In the genomic region with DNA sequence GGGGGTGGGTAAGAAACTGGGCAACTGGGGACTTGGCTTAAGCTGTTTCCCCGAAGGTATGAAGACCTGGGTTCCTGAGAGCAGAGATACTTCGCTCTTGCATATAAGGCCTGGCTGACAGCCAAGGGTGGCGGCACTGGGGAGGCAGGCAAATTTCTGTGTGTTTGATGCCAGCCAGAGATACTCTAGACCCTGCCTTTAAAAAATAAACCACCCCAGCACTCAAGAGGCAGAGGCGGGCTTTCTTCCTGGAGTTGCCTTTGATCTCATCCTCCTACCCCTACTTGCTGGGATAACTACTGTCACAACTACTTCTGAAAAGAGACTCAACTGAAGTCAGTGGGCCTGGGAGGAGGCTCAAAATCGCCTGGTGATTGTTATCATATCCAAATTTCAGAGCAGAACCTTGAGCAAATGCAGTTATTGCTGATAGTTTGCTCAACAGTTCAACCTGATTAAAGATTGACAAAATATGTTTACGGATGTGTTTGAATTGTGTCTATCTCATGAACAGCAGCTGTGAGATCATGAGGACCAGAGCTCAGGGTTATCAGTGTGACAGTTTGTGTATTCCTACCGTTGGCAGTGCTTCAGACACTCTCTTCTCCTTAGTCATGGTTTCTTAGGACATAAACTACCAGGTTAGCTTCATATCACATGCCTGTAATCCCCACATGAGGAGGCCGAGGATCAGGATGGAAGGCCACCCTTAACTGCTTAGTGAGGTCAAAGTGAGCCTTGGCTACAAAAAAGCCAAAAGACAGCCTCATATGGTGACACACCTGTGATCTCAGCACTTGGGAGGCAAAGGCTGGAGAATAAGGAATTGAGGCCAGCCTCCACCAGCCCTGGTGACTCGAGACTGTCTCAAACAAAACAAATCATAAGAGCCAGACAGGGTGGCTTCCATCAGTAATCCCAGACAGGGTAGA, we compare ENCODE assay signal across 8 mouse cellular contexts. TPM values are rescaled to one million over a fixed set of nuclear protein-coding genes. Genes with fewer than 3 reads are reported as not detected.
DNase-seq lines count a peak whose midpoint lies in the region; ATAC-seq and TF ChIP-seq lines count a peak whose summit lies in the region.

No protein-coding gene starts in this region.

- peak overlapping the region; percentile 93 for H3K27ac ChIP-seq in embryonic facial prominence, embryonic 10.5 days (replicated peaks)
- peak overlapping the region; percentile 87 for H3K27ac ChIP-seq in hindbrain, embryonic 14.5 days
- peak overlapping the region; percentile 98 for H3K27ac ChIP-seq in liver, adult 2 months (replicated peaks; ENCODE audit: insufficient read depth, low read depth, low read length)
- H3K27ac ChIP-seq in neural tube, embryonic 14.5 days (ENCODE audit: low read depth, low read length) = peak overlapping the region; percentile 87; the same call in 1 of the 2 replicates

- H3K4me1 ChIP-seq in embryonic facial prominence, embryonic 10.5 days = peaks cover 48% of the 10 kb centered on the region
- H3K4me1 ChIP-seq in hindbrain, embryonic 14.5 days (replicated peaks; ENCODE audit: control insufficient read depth, insufficient read depth, low read length) = peaks cover 24% of the 10 kb centered on the region
- peaks cover 29% of the 10 kb centered on the region for H3K4me1 ChIP-seq in liver, adult 2 months (ENCODE audit: control insufficient read depth, insufficient read depth, low read length)
- peaks cover 20% of the 10 kb centered on the region for H3K4me1 ChIP-seq in neural tube, embryonic 14.5 days (ENCODE audit: control insufficient read depth, insufficient read depth, low read length)

- DNase-seq in adrenal gland, postnatal 14 days = peak; percentile 45
- no peak for DNase-seq in adrenal gland, adult 8-10 months
- peak; percentile 27 for DNase-seq in 3T3-L1 (ENCODE audit: low read depth, low spot score)
- no peak for DNase-seq in embryonic facial prominence, embryonic 10.5 days (ENCODE audit: low spot score)
- no peak for DNase-seq in hindbrain, embryonic 14.5 days (ENCODE audit: low spot score)
- DNase-seq in liver, adult 2 months (ENCODE audit: extremely low read depth, low read depth, low spot score) = peak; percentile 97
- no peak for DNase-seq in retina, embryonic 14.5 days (ENCODE audit: low spot score)

- no peaks in the 10 kb centered on the region for H3K9me3 ChIP-seq in embryonic facial prominence, embryonic 10.5 days
- no peaks in the 10 kb centered on the region for H3K9me3 ChIP-seq in hindbrain, embryonic 14.5 days (ENCODE audit: control insufficient read depth, low read length)
- no peaks in the 10 kb centered on the region for H3K9me3 ChIP-seq in neural tube, embryonic 14.5 days (ENCODE audit: control insufficient read depth, low read length)

- H3K79me2 ChIP-seq in liver, adult 2 months (ENCODE audit: control insufficient read depth, insufficient read depth, low read length) = peaks cover 26% of the 10 kb centered on the region; the same call in 1 of the 2 replicates

- peak overlapping the region; percentile 100 for H3K4me3 ChIP-seq in embryonic facial prominence, embryonic 10.5 days
- peak overlapping the region; percentile 91 for H3K4me3 ChIP-seq in hindbrain, embryonic 14.5 days (replicated peaks; ENCODE audit: low read length)
- H3K4me3 ChIP-seq in liver, adult 2 months (ENCODE audit: insufficient read depth, low read depth, low read length) = no peak overlapping the region
- peak overlapping the region; percentile 90 for H3K4me3 ChIP-seq in neural tube, embryonic 14.5 days (ENCODE audit: low read depth, low read length)

- no peak for TF ChIP-seq CTCF in liver, adult 2 months (IDR thresholded peaks at IDR 0.05; ENCODE audit: low read depth, low read length)

- TF ChIP-seq POLR2A in liver, adult 2 months (IDR thresholded peaks at IDR 0.05; ENCODE audit: extremely low read depth, insufficient read depth, low read length) = no peak

- peak overlapping the region; percentile 60 for H3K4me2 ChIP-seq in hindbrain, embryonic 14.5 days (replicated peaks)
- H3K4me2 ChIP-seq in neural tube, embryonic 14.5 days (ENCODE audit: low read depth, low read length) = peak overlapping the region; percentile 62

- no peak for ATAC-seq in hindbrain, embryonic 14.5 days (ENCODE audit: low FRiP score)
- ATAC-seq in neural tube, embryonic 14.5 days (ENCODE audit: low read depth) = no peak

- H3K36me3 ChIP-seq in embryonic facial prominence, embryonic 10.5 days (replicated peaks) = no peaks in the 10 kb centered on the region
- no peaks in the 10 kb centered on the region for H3K36me3 ChIP-seq in hindbrain, embryonic 14.5 days (replicated peaks; ENCODE audit: control insufficient read depth, insufficient read depth)
- H3K36me3 ChIP-seq in liver, adult 2 months (ENCODE audit: control insufficient read depth, insufficient read depth, low read length) = no peaks in the 10 kb centered on the region
- no peaks in the 10 kb centered on the region for H3K36me3 ChIP-seq in neural tube, embryonic 14.5 days (ENCODE audit: control insufficient read depth, insufficient read depth, low read length)

- peak overlapping the region; percentile 77; the same call in 1 of the 2 replicates for H3K9ac ChIP-seq in hindbrain, embryonic 14.5 days
- H3K9ac ChIP-seq in liver, adult 2 months (ENCODE audit: low read depth, low read length) = peak overlapping the region; percentile 48
- no peak overlapping the region for H3K9ac ChIP-seq in neural tube, embryonic 14.5 days (replicated peaks; ENCODE audit: low read depth, low read length)

- 73% methylated on average over 9 of the region's 9 CpGs for WGBS in embryonic facial prominence, embryonic 10.5 days
- 67% methylated on average over 9 of the region's 9 CpGs for WGBS in hindbrain, embryonic 14.5 days
- 18% methylated on average over 9 of the region's 9 CpGs for WGBS in liver, adult 2 months
- WGBS in neural tube, embryonic 14.5 days = 62% methylated on average over 9 of the region's 9 CpGs

- H3K27me3 ChIP-seq in embryonic facial prominence, embryonic 10.5 days (replicated peaks; ENCODE audit: low read depth, poor library complexity, severe bottlenecking) = no peaks in the 10 kb centered on the region
- no peaks in the 10 kb centered on the region for H3K27me3 ChIP-seq in hindbrain, embryonic 14.5 days (ENCODE audit: control insufficient read depth, insufficient read depth, low read length)
- H3K27me3 ChIP-seq in liver, adult 2 months (ENCODE audit: control insufficient read depth, insufficient read depth, low read length) = no peaks in the 10 kb centered on the region
- no peaks in the 10 kb centered on the region for H3K27me3 ChIP-seq in neural tube, embryonic 14.5 days (ENCODE audit: control insufficient read depth, insufficient read depth, low read length)

RNA-seq across cellular contexts. Expression of a gene that starts 1.2 kb away (rescaled TPM):
- 142 and 151 TPM in 2 replicates for total RNA-seq in adrenal gland, postnatal 14 days (2021)
- 100 to 1,000 TPM; 149 to 177 (median 165) TPM for total RNA-seq in adrenal gland, adult 8-10 months (2022)
- polyA plus RNA-seq in embryonic facial prominence, embryonic 10.5 days (2016; fragmentation: Nextera tagmentation; extraction: Ambion mirVana) = 15.5 and 15.7 TPM in 2 replicates
- 11.1 and 12.2 TPM in 2 replicates for polyA plus RNA-seq in hindbrain, embryonic 14.5 days (2014; fragmentation: Nextera tagmentation; extraction: Ambion mirVana)
- 93.0 and 117 TPM in 2 replicates for total RNA-seq in liver, adult 2 months (2014; rRNA removed)
- 159 and 178 TPM in 2 replicates for polyA plus RNA-seq in liver, adult 2 months (2012; rRNA removed)
- 10.0 and 11.0 TPM in 2 replicates for polyA plus RNA-seq in neural tube, embryonic 14.5 days (2014; fragmentation: Nextera tagmentation; extraction: Ambion mirVana)

RNA-seq across cellular contexts. Expression of a gene that starts 16.3 kb away (rescaled TPM):
- 93.1 and 94.6 TPM in 2 replicates for total RNA-seq in adrenal gland, postnatal 14 days (2021)
- total RNA-seq in adrenal gland, adult 8-10 months (2022) = 10 to 100 TPM; 58.4 to 66.3 (median 59.3) TPM
- polyA plus RNA-seq in embryonic facial prominence, embryonic 10.5 days (2016; fragmentation: Nextera tagmentation; extraction: Ambion mirVana) = 412 and 414 TPM in 2 replicates
- polyA plus RNA-seq in hindbrain, embryonic 14.5 days (2014; fragmentation: Nextera tagmentation; extraction: Ambion mirVana) = 202 and 223 TPM in 2 replicates
- total RNA-seq in liver, adult 2 months (2014; rRNA removed) = 24.4 and 27.1 TPM in 2 replicates
- polyA plus RNA-seq in liver, adult 2 months (2012; rRNA removed) = 42.2 and 49.6 TPM in 2 replicates
- polyA plus RNA-seq in neural tube, embryonic 14.5 days (2014; fragmentation: Nextera tagmentation; extraction: Ambion mirVana) = 211 and 216 TPM in 2 replicates

RNA-seq across cellular contexts. Expression of a gene that starts 34.6 kb away (rescaled TPM):
- 24.4 and 29.9 TPM in 2 replicates for total RNA-seq in adrenal gland, postnatal 14 days (2021)
- 10 to 100 TPM; 35.3 to 36.2 (median 35.8) TPM for total RNA-seq in adrenal gland, adult 8-10 months (2022)
- polyA plus RNA-seq in embryonic facial prominence, embryonic 10.5 days (2016; fragmentation: Nextera tagmentation; extraction: Ambion mirVana) = 9.5 and 10.3 TPM in 2 replicates
- polyA plus RNA-seq in hindbrain, embryonic 14.5 days (2014; fragmentation: Nextera tagmentation; extraction: Ambion mirVana) = 8.2 and 8.9 TPM in 2 replicates
- total RNA-seq in liver, adult 2 months (2014; rRNA removed) = 5.0 and 5.5 TPM in 2 replicates
- 7.0 and 7.2 TPM in 2 replicates for polyA plus RNA-seq in liver, adult 2 months (2012; rRNA removed)
- polyA plus RNA-seq in neural tube, embryonic 14.5 days (2014; fragmentation: Nextera tagmentation; extraction: Ambion mirVana) = 7.3 and 9.0 TPM in 2 replicates

Comparison
In these comparisons a context has a peak if more than half of its experiments do, and no peak if none do; other contexts are left out.
1. DNase-seq: peak in adrenal gland, postnatal 14 days (single experiment), 3T3-L1 (single experiment) and liver, adult 2 months (single experiment); none in adrenal gland, adult 8-10 months (single experiment), embryonic facial prominence, embryonic 10.5 days (single experiment), hindbrain, embryonic 14.5 days (single experiment) and retina, embryonic 14.5 days (single experiment).
2. Peak in every context shown above with its lines, with median percentiles within 50 percentile points of each other: H3K27ac ChIP-seq.